Mouse (Mus musculus): Measurements from ENCODE around the gene Zer1.

The Zer1 gene

DNA sequence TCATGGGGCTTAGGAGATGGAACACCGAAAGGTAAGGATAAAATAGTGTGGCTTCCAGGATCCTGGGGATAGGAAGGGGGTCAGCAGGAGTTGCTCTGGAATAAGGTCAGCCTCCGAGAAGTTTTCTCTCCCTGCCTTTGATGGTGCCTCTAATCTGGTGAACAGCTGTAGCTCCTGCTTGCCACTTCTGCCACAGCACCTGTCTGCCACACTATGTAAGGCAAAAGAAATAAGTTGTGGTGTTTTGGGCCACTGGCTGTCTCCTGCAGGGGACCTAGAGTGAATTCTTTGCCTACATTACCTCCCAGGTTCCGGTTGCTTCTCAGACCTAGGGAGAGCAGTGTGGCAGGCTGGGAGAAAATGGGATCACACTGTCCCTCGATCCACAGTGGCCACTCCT is 45.6 kb downstream of the Zer1 start:
- in situ Hi-C loops (cut with MboI, MseI) = loop anchor here (5.0 kb wide), 1 partner anchor 44 kb away; the partner anchor contains the start of gene Zer1

GRCm38 (mm10) chr2:30078349-30078712 is 46.1 kb downstream of the Zer1 start:
- in situ Hi-C loops (cut with MboI, MseI) = loop anchor here (5.0 kb wide), 1 partner anchor 44 kb away; the partner anchor contains the start of gene Zer1

- in situ Hi-C loops (cut with MboI, MseI) = loop anchor here (5.0 kb wide), 1 partner anchor 45 kb away; the partner anchor contains the start of gene Zer1
Measured at GRCm38 (mm10) chr2:30077502-30078348, 46.7 kb downstream of the Zer1 start, which contains the start of gene Pkn3. Gene Pkn3 (plus strand): TSS chr2:30077684.

- in situ Hi-C loops (cut with MboI, MseI) = loop anchor here (5.0 kb wide), 1 partner anchor 45 kb away; the partner anchor contains the start of gene Zer1
Measured at GRCm38 (mm10) chr2:30076959-30077358, 47.4 kb downstream of the Zer1 start.

DNA sequence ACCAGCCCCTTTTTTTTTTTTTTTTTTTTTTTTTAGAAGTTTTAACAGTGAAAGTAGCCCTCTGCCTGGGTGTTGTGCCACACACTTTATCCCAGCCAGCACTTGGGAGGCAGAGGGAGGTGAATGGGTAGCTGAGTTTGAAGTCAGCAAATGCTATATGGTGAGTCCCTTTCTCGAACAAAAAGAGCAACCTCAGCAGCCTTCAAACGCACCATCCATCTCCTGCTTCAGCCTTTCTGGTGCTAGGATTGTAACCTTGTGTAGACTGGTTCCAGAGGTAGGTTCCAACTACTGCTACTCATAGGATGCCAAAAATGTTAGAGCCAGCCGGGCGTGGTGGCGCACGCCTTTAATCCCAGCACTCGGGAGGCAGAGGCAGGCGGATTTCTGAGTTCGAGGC is 47.9 kb downstream of the Zer1 start:
- in situ Hi-C loops (cut with MboI, MseI) = loop anchor here (5.0 kb wide), 1 partner anchor 46 kb away; the partner anchor contains the start of gene Zer1

DNA sequence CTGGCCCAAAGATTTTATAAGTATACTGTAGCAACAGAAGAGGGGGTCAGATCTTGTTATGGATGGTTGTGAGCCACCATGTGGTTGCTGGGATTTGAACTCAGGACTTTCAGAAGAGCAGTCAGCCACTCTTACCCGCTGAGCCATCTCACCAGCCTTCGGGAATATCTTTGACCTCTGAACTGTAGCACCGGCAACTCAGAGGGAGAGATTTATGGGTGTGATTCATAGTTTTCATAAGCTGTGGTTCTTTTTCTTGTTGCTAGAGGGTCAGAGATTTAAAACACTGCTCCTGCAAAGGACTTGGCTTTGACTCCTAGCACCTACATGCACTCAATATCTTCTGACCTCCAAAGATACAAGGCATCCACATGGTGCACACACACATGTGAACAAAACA is 48.8 kb downstream of the Zer1 start:
- in situ Hi-C loops (cut with MboI, MseI) = loop anchor here (5.0 kb wide), 1 partner anchor 47 kb away; the partner anchor contains the start of gene Zer1

DNA sequence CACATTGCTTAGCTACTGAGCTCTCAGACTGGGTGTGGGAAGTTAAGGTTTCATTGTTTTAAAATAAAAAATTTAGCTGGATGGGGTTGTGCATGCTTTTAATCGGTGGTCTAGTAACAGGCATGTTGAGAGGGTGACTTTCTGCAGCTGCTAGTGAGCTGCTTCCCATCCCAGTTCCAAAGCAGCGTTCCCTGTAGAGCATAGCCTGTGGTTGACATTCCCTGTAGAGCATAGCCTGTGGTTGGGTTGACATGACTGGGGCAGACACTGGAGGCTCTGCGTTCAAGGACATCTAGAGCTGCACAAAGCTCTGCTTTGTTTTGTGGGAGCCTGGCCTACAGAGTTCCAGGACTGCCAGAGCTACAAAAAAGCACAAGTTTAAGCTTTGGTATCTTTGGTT is 51.1 kb downstream of the Zer1 start:
- in situ Hi-C loops (cut with MboI, MseI) = no loop called here

GRCm38 (mm10) chr2:30072875-30073274 is 51.5 kb downstream of the Zer1 start:
- in situ Hi-C loops (cut with MboI, MseI) = no loop called here

DNA sequence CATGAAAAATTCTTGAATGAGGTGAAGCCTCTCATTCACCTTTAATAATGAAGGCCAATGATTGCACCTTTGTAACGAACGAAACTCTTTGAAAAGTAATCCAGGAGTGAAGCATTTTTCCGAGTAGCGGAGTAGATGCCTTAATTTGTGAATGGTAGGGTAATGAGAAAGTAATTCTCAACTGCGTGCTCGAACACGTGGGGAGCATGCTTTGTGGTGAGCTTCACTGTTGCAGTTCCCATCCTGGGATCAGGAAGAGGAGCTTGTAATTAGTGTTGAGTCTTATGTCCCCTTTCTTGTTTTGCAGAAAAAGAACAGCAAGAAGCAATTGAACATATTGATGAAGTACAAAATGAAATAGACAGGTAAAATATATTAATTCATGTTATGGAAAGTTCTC is 56.4 kb downstream of the Zer1 start:
- in situ Hi-C loops (cut with MboI, MseI) = no loop called here

GRCm38 (mm10) chr2:30067031-30067888 is 57.1 kb downstream of the Zer1 start:
- in situ Hi-C loops (cut with MboI, MseI) = no loop called here

GRCm38 (mm10) chr2:30066046-30066901 is 58.1 kb downstream of the Zer1 start:
- in situ Hi-C loops (cut with MboI, MseI) = no loop called here

DNA sequence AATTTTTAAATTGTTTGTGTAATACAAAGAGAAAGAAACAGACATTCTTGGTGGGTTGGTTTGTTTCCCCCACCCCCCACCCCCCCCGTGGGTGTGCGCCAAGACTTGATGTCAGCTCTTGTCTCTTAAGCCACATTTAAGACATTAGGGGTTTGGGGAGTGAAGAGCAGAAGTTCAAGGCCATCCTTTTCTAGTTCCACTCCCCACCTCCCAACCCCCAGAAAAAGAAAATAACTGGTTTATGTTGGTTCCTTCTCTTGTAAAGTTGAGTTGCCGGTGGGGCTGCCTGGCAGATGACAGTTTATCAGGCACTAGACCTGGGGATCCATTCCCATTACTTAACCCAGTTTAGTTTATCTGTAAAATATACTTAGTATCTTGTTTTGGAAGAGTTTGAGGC is 60.1 kb downstream of the Zer1 start:
- in situ Hi-C loops (cut with MboI, MseI) = no loop called here

- in situ Hi-C loops (cut with MboI, MseI) = no loop called here
Measured at GRCm38 (mm10) chr2:30063791-30064190, 60.6 kb downstream of the Zer1 start.

- in situ Hi-C loops (cut with MboI, MseI) = no loop called here
Measured at GRCm38 (mm10) chr2:30063235-30063634, 61.1 kb downstream of the Zer1 start.

DNA sequence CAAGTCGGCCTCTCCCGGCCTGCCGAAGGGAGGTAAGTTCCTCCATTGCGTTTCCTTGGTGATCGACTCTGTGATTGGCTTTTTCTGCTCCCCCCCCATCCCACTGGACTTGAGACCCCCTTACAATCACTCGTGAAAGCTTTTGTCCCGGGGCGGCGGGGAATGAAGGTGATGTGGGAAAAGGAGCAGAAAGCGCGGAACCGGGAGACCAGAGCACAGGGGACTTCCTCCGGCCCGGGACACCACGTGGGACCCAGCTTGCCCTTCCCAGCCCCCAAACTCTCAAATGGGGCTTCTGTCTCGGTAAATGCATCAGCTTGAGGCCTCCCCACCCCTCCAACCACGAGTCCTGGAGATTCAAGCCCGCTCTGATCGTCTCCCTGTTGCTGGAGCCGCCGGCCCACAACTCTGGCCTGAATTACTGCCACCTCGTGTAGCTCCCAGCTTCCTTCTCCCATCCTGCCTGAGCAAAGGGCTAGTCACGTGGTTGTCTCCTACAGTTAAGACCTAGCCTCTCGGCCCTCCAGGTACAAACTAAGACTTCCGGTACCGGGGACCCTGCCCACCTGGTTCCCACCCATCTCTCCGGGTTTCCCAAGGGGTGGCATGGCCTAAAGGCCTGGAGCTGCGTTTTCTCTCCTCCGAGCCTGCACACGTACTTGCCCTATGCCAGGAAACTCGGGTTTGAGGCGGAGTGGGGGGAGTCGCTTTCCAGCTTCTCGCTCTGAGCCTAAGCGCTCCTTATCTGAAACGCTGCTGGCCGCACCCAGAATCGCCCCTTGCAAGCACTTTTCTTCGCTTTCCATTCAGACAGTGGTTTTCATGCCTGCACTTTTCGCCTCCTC is 61.9 kb downstream of the Zer1 start:
- in situ Hi-C loops (cut with MboI, MseI) = no loop called here

DNA sequence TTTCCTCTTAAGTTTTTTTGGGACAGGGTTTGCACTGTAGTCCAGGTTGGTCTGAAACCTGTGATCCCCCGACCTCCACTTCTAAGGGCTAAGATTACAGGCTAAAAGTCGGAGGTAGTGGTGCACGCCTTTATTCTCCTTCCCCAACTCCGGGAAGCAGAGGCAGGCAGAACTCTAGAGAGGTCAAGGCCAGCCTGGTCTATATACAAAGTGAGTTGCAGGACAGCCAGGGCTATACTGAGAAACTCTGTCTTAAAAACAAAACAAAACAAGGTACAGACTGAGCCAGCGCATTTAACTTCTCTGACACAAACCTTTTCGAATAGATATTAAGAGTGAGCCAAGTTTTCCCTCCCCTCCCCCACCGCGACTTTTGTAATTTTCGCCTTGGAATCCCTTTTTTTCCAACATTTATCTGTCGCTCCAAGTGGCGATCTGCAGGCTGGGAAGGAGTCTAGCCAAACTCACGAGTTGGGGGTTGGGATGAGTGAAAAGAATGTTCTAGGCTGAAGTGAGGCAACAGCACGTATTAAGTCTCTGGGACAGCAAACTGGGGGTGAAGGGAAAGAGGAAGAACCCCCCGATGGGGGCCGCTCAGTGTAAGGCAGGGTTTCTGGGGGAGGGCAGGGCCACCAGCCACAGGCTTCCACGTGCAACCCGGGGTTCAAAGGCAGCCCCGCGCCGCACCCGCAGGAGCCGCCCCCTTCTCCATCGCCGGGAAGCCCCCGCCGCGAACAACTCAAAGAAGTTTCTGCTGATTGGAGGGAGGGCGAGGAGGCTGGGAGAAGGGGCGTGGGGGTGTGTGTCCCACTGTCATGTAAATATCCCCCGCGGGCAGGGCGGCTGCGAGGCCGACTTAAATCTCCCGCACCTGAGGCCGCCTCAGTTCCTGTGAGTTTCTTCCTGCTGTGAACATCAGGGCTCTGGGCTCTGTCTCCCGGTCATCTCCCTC is 62.9 kb downstream of the Zer1 start:
- in situ Hi-C loops (cut with MboI, MseI) = no loop called here

- in situ Hi-C loops (cut with MboI, MseI) = no loop called here
Measured at GRCm38 (mm10) chr2:30058418-30058817, 66.0 kb downstream of the Zer1 start.

DNA sequence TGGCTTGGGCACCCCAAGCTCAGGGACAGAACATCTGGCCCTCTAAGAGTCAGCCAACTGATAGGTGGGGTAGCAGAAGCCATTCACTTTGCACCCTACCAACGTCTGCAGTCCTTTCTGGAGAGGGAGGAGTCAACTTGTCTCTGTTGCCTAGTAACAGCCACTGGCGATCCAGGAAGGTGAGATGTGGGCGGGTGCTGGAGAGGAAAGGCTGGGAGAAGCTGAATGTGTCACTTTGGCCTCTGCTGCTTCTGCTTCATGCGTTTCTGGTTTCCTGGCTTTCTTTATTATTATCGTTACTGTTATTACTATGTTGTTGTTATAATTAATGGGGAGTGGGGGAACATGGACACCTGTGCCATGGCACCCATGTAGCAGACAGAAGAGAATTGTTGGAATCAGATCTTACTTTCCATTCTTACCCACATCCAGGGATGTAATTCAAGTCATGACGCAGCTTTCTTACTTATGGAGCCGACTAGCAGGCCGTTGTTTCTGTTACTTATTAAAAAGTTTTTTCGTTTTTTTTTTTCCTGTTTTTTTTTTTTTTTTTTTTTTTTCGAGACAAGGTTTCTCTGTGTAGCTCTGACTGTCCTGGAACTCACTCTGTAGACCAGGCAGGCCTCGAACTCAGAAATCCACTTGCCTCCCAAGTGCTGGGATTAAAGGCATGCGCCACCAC is 67.0 kb downstream of the Zer1 start, which contains the start of gene Set:
TSS of gene Set (plus strand) at position 156 of the 682 bp plus-strand sequence.
- in situ Hi-C loops (cut with MboI, MseI) = no loop called here

Measured in T-helper 2 cell (primary cell).